Mouse (Mus musculus): ENCODE results near the gene Tti1. TPM values are rescaled to one million over a fixed set of nuclear protein-coding genes. Genes with fewer than 3 reads are reported as not detected.

Gene Tti1
- polyA plus RNA-seq, 1 experiment from 2014 or later = 7.0 TPM

- H3K27ac ChIP-seq (replicated peaks) = no peak overlapping the region
- no peak overlapping the region for H3K9ac ChIP-seq (ENCODE audit: low read length)
- TF ChIP-seq EP300 (optimal IDR thresholded peaks at IDR 0.05) (no peak), CTCF (IDR thresholded peaks at IDR 0.05; ENCODE audit: low read depth) (no peak)
- H3K36me3 ChIP-seq (ENCODE audit: control insufficient read depth, insufficient read depth, low read length) = peaks cover 12% of the 10 kb centered on the region
- H3K9me3 ChIP-seq (ENCODE audit: control insufficient read depth, low read length) = no peaks in the 10 kb centered on the region
- H3K4me2 ChIP-seq (replicated peaks; ENCODE audit: low read depth) = no peak overlapping the region
- no peak overlapping the region for H3K4me3 ChIP-seq (ENCODE audit: low read depth, low read length)
- H3K4me1 ChIP-seq (replicated peaks; ENCODE audit: control insufficient read depth, insufficient read depth) = peaks cover 5% of the 10 kb centered on the region; the same call in 1 of the 2 replicates
- no peak for ATAC-seq (ENCODE audit: low FRiP score, low TSS enrichment)
- no peak for DNase-seq (ENCODE audit: low spot score)
- no peaks in the 10 kb centered on the region for H3K27me3 ChIP-seq (ENCODE audit: control insufficient read depth, insufficient read depth, low read length)
These were observed 40.3 kb upstream of the Tti1 start for GRCm38 (mm10) chr2:158068444-158068971.

DNA sequence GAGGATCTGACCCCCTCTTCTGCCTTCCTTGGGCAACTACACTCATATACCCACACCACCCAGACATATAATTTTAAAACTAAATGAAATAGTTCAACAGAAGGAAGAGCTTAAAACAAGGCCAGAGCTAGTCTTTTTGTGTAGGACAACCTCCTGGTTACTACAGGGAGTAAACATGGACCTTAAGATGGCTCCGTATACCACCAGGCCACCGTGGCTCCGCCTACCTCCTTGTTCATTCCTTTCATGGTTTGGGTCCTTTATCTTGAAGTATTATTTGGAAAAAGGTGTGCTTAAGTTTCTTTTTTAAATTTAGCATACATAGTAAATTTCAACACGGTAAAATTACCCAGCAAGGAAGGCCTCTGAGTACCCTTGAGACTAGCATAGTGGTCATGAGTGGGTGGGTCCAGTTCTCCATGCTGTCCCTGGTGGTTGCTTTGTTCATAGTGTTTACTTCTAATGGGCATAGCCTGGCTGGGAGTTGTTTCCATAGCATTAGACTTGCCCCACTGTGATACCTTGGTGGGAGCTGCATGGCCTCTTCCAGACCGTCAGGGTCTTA lies 39.1 kb upstream of the Tti1 start:
- no peak for DNase-seq (ENCODE audit: low spot score)
- Histone ChIP-seq H3K4me2 (replicated peaks; ENCODE audit: low read depth) (no peak overlapping the region), H3K4me1 (replicated peaks; ENCODE audit: control insufficient read depth, insufficient read depth) (peaks cover 5% of the 10 kb centered on the region; the same call in 1 of the 2 replicates), H3K9ac (ENCODE audit: low read length) (no peak overlapping the region), H3K27me3 (ENCODE audit: control insufficient read depth, insufficient read depth, low read length) (no peaks in the 10 kb centered on the region), H3K36me3 (ENCODE audit: control insufficient read depth, insufficient read depth, low read length) (peaks cover 11% of the 10 kb centered on the region), H3K27ac (replicated peaks) (no peak overlapping the region), H3K4me3 (ENCODE audit: low read depth, low read length) (no peak overlapping the region), H3K9me3 (ENCODE audit: control insufficient read depth, low read length) (no peaks in the 10 kb centered on the region)
- 89% methylated on average over 5 of the region's 5 CpGs for whole genome bisulfite sequencing
- no peak for TF ChIP-seq CTCF (IDR thresholded peaks at IDR 0.05; ENCODE audit: low read depth)
- TF ChIP-seq EP300 (optimal IDR thresholded peaks at IDR 0.05) = no peak
- ATAC-seq (ENCODE audit: low FRiP score, low TSS enrichment) = no peak

- TF ChIP-seq CTCF (IDR thresholded peaks at IDR 0.05; ENCODE audit: low read depth) = no peak
- no peak for TF ChIP-seq EP300 (optimal IDR thresholded peaks at IDR 0.05)
- peaks cover 3% of the 10 kb centered on the region; the same call in 1 of the 2 replicates for H3K4me1 ChIP-seq (replicated peaks; ENCODE audit: control insufficient read depth, insufficient read depth)
- H3K27me3 ChIP-seq (ENCODE audit: control insufficient read depth, insufficient read depth, low read length) = no peaks in the 10 kb centered on the region
- no peak for ATAC-seq (ENCODE audit: low FRiP score, low TSS enrichment)
- H3K4me3 ChIP-seq (ENCODE audit: low read depth, low read length) = no peak overlapping the region
- no peak for DNase-seq (ENCODE audit: low spot score)
- no peak overlapping the region for H3K9ac ChIP-seq (ENCODE audit: low read length)
- H3K9me3 ChIP-seq (ENCODE audit: control insufficient read depth, low read length) = no peaks in the 10 kb centered on the region
- no peak overlapping the region for H3K4me2 ChIP-seq (replicated peaks; ENCODE audit: low read depth)
- no peak overlapping the region for H3K27ac ChIP-seq (replicated peaks)
- H3K36me3 ChIP-seq (ENCODE audit: control insufficient read depth, insufficient read depth, low read length) = peaks cover 13% of the 10 kb centered on the region
These were observed 38.2 kb upstream of the Tti1 start for GRCm38 (mm10) chr2:158066456-158066855.

DNA sequence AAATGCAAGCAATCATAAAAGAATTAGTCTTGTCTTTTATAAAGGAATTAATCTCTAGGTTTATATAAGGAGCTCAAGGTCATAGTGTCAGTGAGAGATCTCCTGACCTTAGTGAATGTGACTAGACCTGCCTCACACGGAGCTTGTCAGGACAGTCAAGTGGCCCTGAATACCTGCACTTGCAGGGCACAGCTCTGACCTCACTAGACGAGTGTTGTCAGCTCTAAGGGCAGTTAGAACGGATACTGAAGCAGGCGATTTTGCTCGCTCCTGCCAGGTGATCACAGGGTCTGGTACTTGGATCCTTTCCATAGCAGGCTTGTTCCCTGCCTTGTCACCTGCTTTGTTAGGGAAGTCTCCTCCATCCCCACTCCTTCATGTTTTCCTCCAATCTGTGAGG lies 36.8 kb upstream of the Tti1 start:
- 72% methylated on average over 5 of the region's 5 CpGs for WGBS
- peaks cover 9% of the 10 kb centered on the region; the same call in 1 of the 2 replicates for H3K36me3 ChIP-seq (ENCODE audit: control insufficient read depth, insufficient read depth, low read length)

GRCm38 (mm10) chr2:158064571-158065048 lies 36.4 kb upstream of the Tti1 start:
- TF ChIP-seq CTCF (IDR thresholded peaks at IDR 0.05; ENCODE audit: low read depth) = peak; percentile 71
- no peak for TF ChIP-seq EP300 (optimal IDR thresholded peaks at IDR 0.05)
- no peaks in the 10 kb centered on the region for H3K9me3 ChIP-seq (ENCODE audit: control insufficient read depth, low read length)
- no peak overlapping the region for H3K27ac ChIP-seq (replicated peaks)
- DNase-seq (ENCODE audit: low spot score) (no peak), ATAC-seq (ENCODE audit: low FRiP score, low TSS enrichment) (no peak)
- H3K4me1 ChIP-seq (replicated peaks; ENCODE audit: control insufficient read depth, insufficient read depth) = no peaks in the 10 kb centered on the region
- H3K27me3 ChIP-seq (ENCODE audit: control insufficient read depth, insufficient read depth, low read length) = no peaks in the 10 kb centered on the region
- H3K9ac ChIP-seq (ENCODE audit: low read length) = no peak overlapping the region
- H3K36me3 ChIP-seq (ENCODE audit: control insufficient read depth, insufficient read depth, low read length) = peaks cover 9% of the 10 kb centered on the region; the same call in 1 of the 2 replicates
- 30% methylated on average over 3 of the region's 3 CpGs for WGBS
- no peak overlapping the region for H3K4me3 ChIP-seq (ENCODE audit: low read depth, low read length)
- H3K4me2 ChIP-seq (replicated peaks; ENCODE audit: low read depth) = no peak overlapping the region

More for the DNA sequence above, 36.8 kb upstream of the Tti1 start:
- H3K27ac ChIP-seq (replicated peaks) = no peak overlapping the region
- H3K4me2 ChIP-seq (replicated peaks; ENCODE audit: low read depth) = no peak overlapping the region
- TF ChIP-seq EP300 (optimal IDR thresholded peaks at IDR 0.05) (no peak), CTCF (IDR thresholded peaks at IDR 0.05; ENCODE audit: low read depth) (no peak)
- H3K9ac ChIP-seq (ENCODE audit: low read length) = no peak overlapping the region
- no peak overlapping the region for H3K4me3 ChIP-seq (ENCODE audit: low read depth, low read length)
- H3K4me1 ChIP-seq (replicated peaks; ENCODE audit: control insufficient read depth, insufficient read depth) = no peaks in the 10 kb centered on the region
- H3K9me3 ChIP-seq (ENCODE audit: control insufficient read depth, low read length) = no peaks in the 10 kb centered on the region
- no peaks in the 10 kb centered on the region for H3K27me3 ChIP-seq (ENCODE audit: control insufficient read depth, insufficient read depth, low read length)
- DNase-seq (ENCODE audit: low spot score) (no peak), ATAC-seq (ENCODE audit: low FRiP score, low TSS enrichment) (0 out of 2 replicates have a peak, but pooled peaks have one; percentile 15)

DNA sequence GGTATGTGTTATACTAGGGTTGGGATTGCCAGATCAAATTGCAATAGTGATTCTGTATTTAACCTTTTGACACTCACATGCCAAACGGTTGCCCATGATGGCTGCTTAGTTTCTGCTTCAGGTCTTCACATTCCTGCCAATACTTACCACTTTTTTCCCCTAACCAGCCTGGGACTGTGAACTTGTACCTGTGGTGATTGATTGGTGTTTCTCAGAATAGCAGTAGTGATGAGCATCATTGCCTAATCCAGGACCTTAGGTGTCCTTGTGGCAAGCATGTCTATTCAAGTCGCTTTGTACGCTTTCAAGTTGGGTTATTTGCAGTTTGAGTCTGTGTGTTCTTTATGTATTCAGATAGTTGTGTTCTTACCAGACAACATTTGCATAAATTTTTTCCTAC lies 34.8 kb upstream of the Tti1 start:
- no peaks in the 10 kb centered on the region for H3K4me1 ChIP-seq (replicated peaks; ENCODE audit: control insufficient read depth, insufficient read depth)
- no peak for TF ChIP-seq EP300 (optimal IDR thresholded peaks at IDR 0.05)
- H3K27ac ChIP-seq (replicated peaks) = no peak overlapping the region
- no peak overlapping the region for H3K4me2 ChIP-seq (replicated peaks; ENCODE audit: low read depth)
- no peak overlapping the region for H3K4me3 ChIP-seq (ENCODE audit: low read depth, low read length)
- DNase-seq (ENCODE audit: low spot score) = no peak
- H3K27me3 ChIP-seq (ENCODE audit: control insufficient read depth, insufficient read depth, low read length) = no peaks in the 10 kb centered on the region
- H3K36me3 ChIP-seq (ENCODE audit: control insufficient read depth, insufficient read depth, low read length) = peaks cover 12% of the 10 kb centered on the region; the same call in 1 of the 2 replicates
- 87% methylated on average over 3 of the region's 3 CpGs for WGBS
- H3K9me3 ChIP-seq (ENCODE audit: control insufficient read depth, low read length) = no peaks in the 10 kb centered on the region
- no peak for ATAC-seq (ENCODE audit: low FRiP score, low TSS enrichment)
- no peak overlapping the region for H3K9ac ChIP-seq (ENCODE audit: low read length)
